Mouse (Mus musculus) midbrain, embryonic 11.5 days (tissue): ENCODE measurements at regions not wholly inside any gene's neighbourhood (a gene's known extent, or its start where the extent isn't known, plus 50 kb on each side); places are given as distances from the start of the nearest gene placed in this dataset.

Source experiments
- ATAC-seq: fragments of 200-750 bp; cut with Nextera tagmentation; 2 replicates; pipeline ENCODE4 v1.8.0; 2017; ENCODE audit warnings: moderate TSS enrichment, moderate library complexity; ENCODE audit not compliant: low FRiP score
- DNase-seq: peaks from one replicate; pipeline ENCODE4 v3.0.0; 2015; ENCODE audit warnings: low spot score; ENCODE audit errors: missing footprints
- H3K27ac ChIP-seq: fragments of 300-500 bp; sonication (generic); 2 replicates; pipeline ENCODE4 v1.5.1; 2014; ENCODE audit warnings: low read depth, low read length
- H3K27me3 ChIP-seq: fragments of 300-500 bp; sonication (generic); 2 replicates; pipeline ENCODE4 v1.6.1; 2014; ENCODE audit warnings: mild to moderate bottlenecking, low read length, moderate library complexity, mixed read lengths; ENCODE audit not compliant: control insufficient read depth, insufficient read depth
- H3K36me3 ChIP-seq: fragments of 300-500 bp; sonication (generic); 2 replicates; pipeline ENCODE4 v1.6.1; 2014; ENCODE audit warnings: mild to moderate bottlenecking, low read length, moderate library complexity, mixed read lengths; ENCODE audit not compliant: control insufficient read depth, insufficient read depth
- H3K4me1 ChIP-seq: fragments of 300-500 bp; sonication (generic); 2 replicates; pipeline ENCODE4 v1.6.1; 2014; ENCODE audit warnings: low read length; ENCODE audit not compliant: control insufficient read depth, insufficient read depth
- H3K4me2 ChIP-seq: fragments of 300-500 bp; sonication (generic); 2 replicates; pipeline ENCODE4 v1.6.1; 2014; ENCODE audit warnings: mild to moderate bottlenecking, moderate library complexity
- H3K4me3 ChIP-seq: fragments of 300-500 bp; sonication (generic); 2 replicates; pipeline ENCODE4 v1.5.1; 2014; ENCODE audit warnings: low read depth, low read length
- H3K9ac ChIP-seq: fragments of 300-500 bp; sonication (generic); 2 replicates; pipeline ENCODE4 v1.6.1; 2014; ENCODE audit warnings: low read length
- H3K9me3 ChIP-seq: fragments of 300-500 bp; sonication (generic); 2 replicates; pipeline ENCODE4 v1.6.1; 2016; ENCODE audit warnings: low read length; ENCODE audit not compliant: control insufficient read depth
- WGBS: fragments of 180-500 bp; shearing (Covaris S2); extraction: QIAGEN DNeasy Blood & Tissue Kit; methylation state at CpG from one replicate; pipeline ENCODE4 v1.1.7; 2014; 5-methylcytosine and 5-hydroxymethylcytosine counted together

DNA sequence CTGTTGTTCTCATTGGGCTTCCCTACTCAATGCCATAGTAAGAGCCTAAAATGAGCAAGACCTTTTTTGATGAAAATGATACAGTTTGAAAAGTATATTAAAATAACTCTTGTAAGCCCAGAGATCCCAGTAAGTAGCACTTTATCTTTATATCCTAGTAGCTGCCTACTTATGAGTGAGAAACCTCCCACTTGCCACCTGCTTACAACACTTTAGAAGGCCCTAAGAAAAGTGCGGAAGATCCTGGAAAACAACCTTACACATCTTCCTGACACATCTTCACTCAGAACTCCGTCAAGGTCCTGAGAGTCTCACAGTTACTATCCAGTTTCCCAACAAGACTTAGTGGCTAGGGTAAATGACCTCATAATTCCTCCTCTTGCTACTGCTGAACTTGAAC lies 759.0 kb upstream of the Ptprd start:
- DNase-seq (no peak), ATAC-seq (no peak)
- no peak overlapping the region for H3K9ac ChIP-seq
- H3K27ac ChIP-seq: no peak overlapping the region
- H3K4me1 ChIP-seq: no peaks in the 10 kb centered on the region
- 93% methylated on average over 2 of the region's 2 CpGs for WGBS
- H3K36me3 ChIP-seq: no peaks in the 10 kb centered on the region
- no peak overlapping the region for H3K4me3 ChIP-seq
- no peaks in the 10 kb centered on the region for H3K27me3 ChIP-seq
- no peaks in the 10 kb centered on the region for H3K9me3 ChIP-seq
- H3K4me2 ChIP-seq: no peak overlapping the region

DNA sequence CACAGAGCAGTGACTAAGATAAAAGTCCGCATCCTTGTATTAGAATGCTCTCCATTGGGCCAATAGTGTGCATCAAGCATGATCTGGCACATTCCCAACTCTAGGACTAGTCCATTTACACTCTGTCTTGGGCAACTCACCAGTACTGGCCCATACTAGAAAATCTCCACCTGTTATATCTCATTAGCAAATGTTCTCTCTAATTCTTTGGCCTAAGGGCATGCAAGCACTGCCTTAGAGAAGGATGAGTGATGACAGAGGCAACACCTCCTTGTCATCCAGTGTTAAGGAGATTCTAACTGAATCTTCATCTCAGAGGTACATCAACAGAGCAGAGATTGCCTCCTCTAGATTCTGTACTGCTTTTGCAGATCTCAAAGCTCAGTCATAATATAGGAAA lies 731.8 kb upstream of the Ptprd start:
- H3K36me3 ChIP-seq: no peaks in the 10 kb centered on the region
- H3K27me3 ChIP-seq: no peaks in the 10 kb centered on the region
- no peaks in the 10 kb centered on the region for H3K9me3 ChIP-seq
- no peaks in the 10 kb centered on the region for H3K4me1 ChIP-seq
- ATAC-seq (0 out of 2 replicates have a peak, but pooled peaks have one; percentile 40), DNase-seq (no peak)
- no peak overlapping the region for H3K9ac ChIP-seq
- 77% methylated on average over 1 of the region's 1 CpGs for WGBS
- H3K27ac ChIP-seq: no peak overlapping the region
- H3K4me2 ChIP-seq: no peak overlapping the region
- no peak overlapping the region for H3K4me3 ChIP-seq

GRCm38 (mm10) chr4:78927144-78927543 lies 715.4 kb upstream of the Ptprd start:
- H3K9ac ChIP-seq: no peak overlapping the region
- no peaks in the 10 kb centered on the region for H3K27me3 ChIP-seq
- no peaks in the 10 kb centered on the region for H3K36me3 ChIP-seq
- H3K4me3 ChIP-seq: no peak overlapping the region
- H3K27ac ChIP-seq: no peak overlapping the region
- no peak for ATAC-seq
- WGBS: 13% methylated on average over 1 of the region's 1 CpGs
- H3K4me2 ChIP-seq: no peak overlapping the region
- DNase-seq: no peak
- no peaks in the 10 kb centered on the region for H3K4me1 ChIP-seq
- no peaks in the 10 kb centered on the region for H3K9me3 ChIP-seq

GRCm38 (mm10) chr4:78924086-78924485 lies 712.3 kb upstream of the Ptprd start:
- Histone ChIP-seq H3K9ac (no peak overlapping the region), H3K4me1 (no peaks in the 10 kb centered on the region), H3K4me2 (no peak overlapping the region), H3K36me3 (no peaks in the 10 kb centered on the region), H3K4me3 (no peak overlapping the region), H3K27me3 (no peaks in the 10 kb centered on the region), H3K9me3 (no peaks in the 10 kb centered on the region), H3K27ac (no peak overlapping the region)
- no peak for DNase-seq
- ATAC-seq: no peak
